Mouse (Mus musculus): Measurements from ENCODE around the gene Gstp2. TPM values are rescaled to one million over a fixed set of nuclear protein-coding genes. Genes with fewer than 3 reads are reported as not detected.
"Not testable (repeated sequence)": the region's sequence is repeated elsewhere in the genome, so short reads cannot be mapped to it uniquely, and the experiment has no call there.

The Gstp2 gene
- polyA plus RNA-seq, 1 experiment = 32.1 TPM

DNA sequence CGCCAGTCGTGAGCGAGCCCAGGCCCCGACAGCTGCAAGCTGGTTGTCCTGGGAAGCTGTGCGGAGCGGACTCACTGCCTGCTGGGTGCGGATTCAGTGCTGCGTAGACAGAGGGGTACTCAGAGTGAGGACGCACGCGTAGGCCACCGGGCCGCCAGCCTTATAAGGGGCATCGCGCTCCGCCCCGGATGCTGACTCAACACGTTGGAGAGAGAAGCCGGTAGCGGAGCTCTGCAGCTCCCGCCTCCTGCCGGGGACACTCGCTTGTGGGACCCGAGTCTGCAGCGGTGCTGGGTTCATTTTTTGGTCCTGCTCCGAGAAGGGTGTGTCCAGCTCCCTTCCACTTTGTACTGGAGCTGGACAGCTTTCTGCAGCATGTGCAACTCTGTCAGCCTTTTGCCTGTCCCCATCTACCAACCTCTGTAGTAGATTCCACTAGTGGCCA, 8.0 kb downstream of the Gstp2 start, which contains the start of gene Gstp1:
Gene Gstp1, minus strand, starts transcription at position 198 of the 445 bp plus-strand sequence.
- H3K4me1 ChIP-seq (ENCODE audit: control insufficient read depth, insufficient read depth, low read length) = no peaks in the 10 kb centered on the region
- H3K4me3 ChIP-seq (ENCODE audit: low read depth, low read length) = peak within 1 kb of the TSS; percentile 87
- no peaks in the 10 kb centered on the region for H3K9me3 ChIP-seq (replicated peaks; ENCODE audit: control insufficient read depth, insufficient read depth, low read length, poor library complexity, severe bottlenecking)
- TF ChIP-seq POLR2A (IDR thresholded peaks at IDR 0.05; ENCODE audit: insufficient read depth, low read length) (peak; percentile 69), EP300 (IDR thresholded peaks at IDR 0.05; ENCODE audit: insufficient read depth, low read depth, low read length) (no peak)
- no peak within 1 kb of the TSS for H3K27ac ChIP-seq (ENCODE audit: insufficient read depth, low read length)
- no peaks in the 10 kb centered on the region for H3K36me3 ChIP-seq (ENCODE audit: control insufficient read depth, insufficient read depth, low read length, poor library complexity, severe bottlenecking)
- peak within 1 kb of the TSS; percentile 68 for H3K9ac ChIP-seq (ENCODE audit: low read depth, poor library complexity, severe bottlenecking)
- H3K27me3 ChIP-seq (ENCODE audit: control insufficient read depth, insufficient read depth, low read length, poor library complexity, severe bottlenecking) = no peaks in the 10 kb centered on the region

DNA sequence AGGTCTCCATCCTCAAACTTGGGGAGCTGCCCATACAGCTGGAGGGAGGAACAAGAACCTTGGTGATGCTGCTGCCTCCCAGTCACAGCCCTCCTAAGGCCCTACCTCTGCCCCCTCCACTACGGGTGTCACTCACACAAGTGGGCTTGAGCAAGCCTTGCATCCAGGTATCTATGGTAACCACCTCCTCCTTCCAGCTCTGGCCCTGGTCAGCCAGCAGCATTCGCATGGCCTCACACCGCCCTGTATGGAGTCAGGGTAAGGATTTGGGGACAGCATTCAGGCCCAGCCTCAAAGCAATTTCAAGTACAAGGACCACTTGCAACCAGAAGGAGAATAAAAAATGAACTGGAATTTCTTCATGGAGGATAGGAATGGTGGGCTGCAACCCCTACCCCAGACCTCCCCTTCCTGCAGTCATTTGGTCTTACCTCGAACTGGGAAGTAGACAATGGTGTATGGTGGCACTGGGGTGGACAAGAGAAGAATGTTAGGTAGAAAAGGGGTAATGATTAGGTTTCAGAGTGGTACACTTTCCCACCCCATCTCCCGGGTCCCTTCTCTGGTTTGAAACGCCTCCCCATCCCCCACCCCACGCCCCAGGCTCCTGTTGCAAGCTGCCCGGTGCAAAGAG, 8.6 kb downstream of the Gstp2 start:
- H3K27me3 ChIP-seq (ENCODE audit: control insufficient read depth, insufficient read depth, low read length, poor library complexity, severe bottlenecking); H3K4me1 ChIP-seq (ENCODE audit: control insufficient read depth, insufficient read depth, low read length); H3K27ac ChIP-seq (ENCODE audit: insufficient read depth, low read length); H3K36me3 ChIP-seq (ENCODE audit: control insufficient read depth, insufficient read depth, low read length, poor library complexity, severe bottlenecking); H3K9me3 ChIP-seq (replicated peaks; ENCODE audit: control insufficient read depth, insufficient read depth, low read length, poor library complexity, severe bottlenecking): not testable (repeated sequence)
- peak overlapping the region; percentile 87 for H3K4me3 ChIP-seq (ENCODE audit: low read depth, low read length)
- H3K9ac ChIP-seq (ENCODE audit: low read depth, poor library complexity, severe bottlenecking) = peak overlapping the region; percentile 68

DNA sequence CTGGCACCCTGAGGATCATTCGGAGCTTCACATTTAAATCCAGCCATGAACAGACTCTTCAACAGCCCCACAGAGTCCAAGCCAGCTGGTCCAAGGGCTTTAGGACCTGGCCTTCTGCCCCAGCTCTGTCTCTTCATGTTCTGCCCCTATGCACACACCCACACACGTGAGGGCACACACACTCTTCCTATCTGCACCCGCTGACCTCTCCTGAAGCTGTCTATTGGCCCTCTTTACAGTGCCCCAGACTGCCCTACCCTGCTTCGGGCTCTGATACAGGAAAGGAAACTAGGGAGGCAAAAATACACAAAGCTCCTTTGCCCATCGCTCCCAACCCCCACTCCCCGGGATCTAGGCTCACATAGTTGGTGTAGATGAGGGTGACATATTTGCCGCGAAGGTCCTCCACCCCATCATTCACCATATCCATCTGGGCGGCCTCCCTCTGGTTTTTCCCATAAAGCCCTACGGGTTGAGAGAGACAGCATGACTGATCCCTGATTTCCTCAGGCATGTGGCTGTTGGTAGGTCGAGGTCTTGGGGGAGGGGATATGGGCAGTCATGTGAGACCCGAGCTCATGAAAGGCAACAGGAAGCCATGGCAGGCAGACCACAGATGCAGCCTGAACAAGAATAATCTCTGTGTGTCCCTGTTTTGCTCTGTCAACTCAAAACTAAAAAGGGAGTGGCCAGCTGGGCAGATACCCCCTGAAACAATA, 9.3 kb downstream of the Gstp2 start:
- Histone ChIP-seq H3K27ac (ENCODE audit: insufficient read depth, low read length) (no peak overlapping the region), H3K27me3 (ENCODE audit: control insufficient read depth, insufficient read depth, low read length, poor library complexity, severe bottlenecking) (no peaks in the 10 kb centered on the region), H3K4me1 (ENCODE audit: control insufficient read depth, insufficient read depth, low read length) (no peaks in the 10 kb centered on the region), H3K36me3 (ENCODE audit: control insufficient read depth, insufficient read depth, low read length, poor library complexity, severe bottlenecking) (no peaks in the 10 kb centered on the region), H3K4me3 (ENCODE audit: low read depth, low read length) (no peak overlapping the region), H3K9me3 (replicated peaks; ENCODE audit: control insufficient read depth, insufficient read depth, low read length, poor library complexity, severe bottlenecking) (no peaks in the 10 kb centered on the region), H3K9ac (ENCODE audit: low read depth, poor library complexity, severe bottlenecking) (no peak overlapping the region)
- TF ChIP-seq CTCF (IDR thresholded peaks at IDR 0.05; ENCODE audit: low read depth, low read length) (no peak), EP300 (IDR thresholded peaks at IDR 0.05; ENCODE audit: insufficient read depth, low read depth, low read length) (no peak), POLR2A (IDR thresholded peaks at IDR 0.05; ENCODE audit: insufficient read depth, low read length) (no peak)

DNA sequence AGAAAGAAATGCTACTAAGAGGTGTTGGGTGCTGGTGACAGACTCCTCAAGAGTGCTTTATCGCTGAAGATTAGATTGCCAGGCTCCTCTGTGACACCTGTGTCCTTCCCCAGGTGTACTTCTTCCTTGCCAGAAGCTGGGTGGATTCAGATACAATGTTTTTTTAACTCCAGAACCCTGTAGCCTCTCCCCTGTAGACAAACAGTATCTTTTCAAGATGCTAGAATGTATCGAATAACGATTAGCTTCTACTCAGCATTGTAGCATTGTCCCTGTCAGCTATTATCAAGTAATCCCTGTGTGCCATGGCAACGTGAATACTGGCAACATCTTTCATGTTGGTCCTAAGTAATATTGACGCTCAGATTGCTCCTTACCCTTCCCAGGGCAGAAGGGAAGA, 12.1 kb downstream of the Gstp2 start:
- H3K27ac ChIP-seq (ENCODE audit: insufficient read depth, low read length) = no peak overlapping the region
- H3K36me3 ChIP-seq (ENCODE audit: control insufficient read depth, insufficient read depth, low read length, poor library complexity, severe bottlenecking) = no peaks in the 10 kb centered on the region
- no peaks in the 10 kb centered on the region for H3K4me1 ChIP-seq (ENCODE audit: control insufficient read depth, insufficient read depth, low read length)
- H3K9ac ChIP-seq (ENCODE audit: low read depth, poor library complexity, severe bottlenecking) = no peak overlapping the region
- no peaks in the 10 kb centered on the region for H3K27me3 ChIP-seq (ENCODE audit: control insufficient read depth, insufficient read depth, low read length, poor library complexity, severe bottlenecking)
- H3K9me3 ChIP-seq (replicated peaks; ENCODE audit: control insufficient read depth, insufficient read depth, low read length, poor library complexity, severe bottlenecking) = no peaks in the 10 kb centered on the region
- H3K4me3 ChIP-seq (ENCODE audit: low read depth, low read length) = no peak overlapping the region
- no peak for TF ChIP-seq CTCF (IDR thresholded peaks at IDR 0.05; ENCODE audit: low read depth, low read length)
- TF ChIP-seq EP300 (IDR thresholded peaks at IDR 0.05; ENCODE audit: insufficient read depth, low read depth, low read length) = no peak
- no peak for TF ChIP-seq POLR2A (IDR thresholded peaks at IDR 0.05; ENCODE audit: insufficient read depth, low read length)

DNA sequence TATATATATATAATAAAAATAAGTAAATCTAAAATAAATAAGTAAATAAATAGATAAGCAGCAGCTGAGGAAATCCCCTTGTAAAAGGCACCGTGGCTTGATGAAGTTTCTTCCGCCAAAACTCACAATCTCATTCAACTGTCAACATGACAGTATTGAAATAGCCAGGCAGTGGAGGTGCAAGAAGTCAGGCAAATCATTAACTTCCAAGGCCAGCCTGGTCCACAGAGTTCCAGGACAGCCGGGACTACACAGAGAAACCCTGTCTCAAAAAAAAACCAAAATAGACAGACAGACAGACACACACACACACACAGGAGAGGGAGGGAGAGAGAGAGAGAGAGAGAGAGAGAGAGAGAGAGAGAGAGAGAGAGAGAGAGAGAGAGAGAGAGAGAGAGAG, 12.5 kb downstream of the Gstp2 start:
- Histone ChIP-seq H3K27ac (ENCODE audit: insufficient read depth, low read length) (no peak overlapping the region), H3K9ac (ENCODE audit: low read depth, poor library complexity, severe bottlenecking) (no peak overlapping the region), H3K4me3 (ENCODE audit: low read depth, low read length) (no peak overlapping the region), H3K9me3 (replicated peaks; ENCODE audit: control insufficient read depth, insufficient read depth, low read length, poor library complexity, severe bottlenecking) (no peaks in the 10 kb centered on the region), H3K27me3 (ENCODE audit: control insufficient read depth, insufficient read depth, low read length, poor library complexity, severe bottlenecking) (no peaks in the 10 kb centered on the region), H3K36me3 (ENCODE audit: control insufficient read depth, insufficient read depth, low read length, poor library complexity, severe bottlenecking) (no peaks in the 10 kb centered on the region), H3K4me1 (ENCODE audit: control insufficient read depth, insufficient read depth, low read length) (no peaks in the 10 kb centered on the region)
- TF ChIP-seq POLR2A (IDR thresholded peaks at IDR 0.05; ENCODE audit: insufficient read depth, low read length) (no peak), EP300 (IDR thresholded peaks at IDR 0.05; ENCODE audit: insufficient read depth, low read depth, low read length) (no peak), CTCF (IDR thresholded peaks at IDR 0.05; ENCODE audit: low read depth, low read length) (no peak)

DNA sequence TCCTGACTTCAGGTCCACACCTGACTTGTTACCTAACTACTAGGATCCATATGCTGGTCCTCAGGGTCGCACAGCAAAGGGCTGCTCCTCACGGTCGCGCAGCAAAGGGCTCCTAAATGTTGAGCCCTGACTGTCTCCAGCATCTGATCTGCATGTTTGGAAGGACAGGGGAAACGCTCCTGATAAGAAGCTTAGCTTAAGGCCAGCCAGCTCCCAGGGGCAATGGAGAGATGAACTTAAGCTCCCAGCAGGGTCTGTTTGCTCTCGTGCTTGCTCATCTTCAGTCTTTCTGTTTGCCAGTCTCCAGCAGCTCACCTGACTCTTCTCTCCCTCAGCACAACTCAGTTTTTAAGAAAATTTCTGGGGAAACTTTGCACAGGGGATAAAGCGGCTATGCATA, 13.2 kb downstream of the Gstp2 start:
- Histone ChIP-seq H3K4me3 (ENCODE audit: low read depth, low read length) (no peak overlapping the region), H3K36me3 (ENCODE audit: control insufficient read depth, insufficient read depth, low read length, poor library complexity, severe bottlenecking) (no peaks in the 10 kb centered on the region), H3K9ac (ENCODE audit: low read depth, poor library complexity, severe bottlenecking) (no peak overlapping the region), H3K4me1 (ENCODE audit: control insufficient read depth, insufficient read depth, low read length) (no peaks in the 10 kb centered on the region), H3K27ac (ENCODE audit: insufficient read depth, low read length) (no peak overlapping the region), H3K27me3 (ENCODE audit: control insufficient read depth, insufficient read depth, low read length, poor library complexity, severe bottlenecking) (no peaks in the 10 kb centered on the region), H3K9me3 (replicated peaks; ENCODE audit: control insufficient read depth, insufficient read depth, low read length, poor library complexity, severe bottlenecking) (no peaks in the 10 kb centered on the region)
- TF ChIP-seq POLR2A (IDR thresholded peaks at IDR 0.05; ENCODE audit: insufficient read depth, low read length) (no peak), EP300 (IDR thresholded peaks at IDR 0.05; ENCODE audit: insufficient read depth, low read depth, low read length) (no peak), CTCF (IDR thresholded peaks at IDR 0.05; ENCODE audit: low read depth, low read length) (no peak)
